Mouse (Mus musculus): Measurements from ENCODE around the gene Bcl2l15. TPM values are rescaled to one million over a fixed set of nuclear protein-coding genes. Genes with fewer than 3 reads are reported as not detected.
A peak's percentile ranks its signal among the peaks of the same experiment; 100 is the strongest.
"Not testable (repeated sequence)": the region's sequence is repeated elsewhere in the genome, so short reads cannot be mapped to it uniquely, and the experiment has no call there.

Bcl2l15 gene
- total RNA-seq (2021), result 0.70 TPM in 1 of 2 replicates, not detected in the other
- long read RNA-seq, result 0 reads

GRCm38 (mm10) chr3:103832426-103832825 lies at the start of gene Bcl2l15:
TSS of gene Bcl2l15 (plus strand) at chr3:103832601.
- no peak for DNase-seq

- no peak for DNase-seq
Measured at GRCm38 (mm10) chr3:103782844-103783609, 49.4 kb upstream of the Bcl2l15 start.

- no peak for DNase-seq
Measured at GRCm38 (mm10) chr3:103787225-103787624, 45.2 kb upstream of the Bcl2l15 start.

- no peak for DNase-seq
Measured at GRCm38 (mm10) chr3:103789096-103789495, 43.3 kb upstream of the Bcl2l15 start.

- peak; percentile 18 for DNase-seq
Measured at GRCm38 (mm10) chr3:103789891-103790345, 42.5 kb upstream of the Bcl2l15 start.

- DNase-seq, result peak; percentile 39
Measured at GRCm38 (mm10) chr3:103790346-103791145, 41.9 kb upstream of the Bcl2l15 start.

- DNase-seq, result peak; percentile 95
Measured at GRCm38 (mm10) chr3:103791230-103792110, 40.9 kb upstream of the Bcl2l15 start, which contains the start of gene Hipk1. TSS of gene Hipk1 (minus strand) at chr3:103791563.

- DNase-seq, result not testable (repeated sequence)
Measured at GRCm38 (mm10) chr3:103792111-103792406, 40.3 kb upstream of the Bcl2l15 start.

- no peak for DNase-seq
Measured at GRCm38 (mm10) chr3:103792566-103792965, 39.8 kb upstream of the Bcl2l15 start.

- no peak for DNase-seq
Measured at GRCm38 (mm10) chr3:103796389-103796788, 36.0 kb upstream of the Bcl2l15 start.

- DNase-seq, result no peak
Measured at GRCm38 (mm10) chr3:103799507-103799906, 32.9 kb upstream of the Bcl2l15 start.

GRCm38 (mm10) chr3:103801631-103802531 lies 30.5 kb upstream of the Bcl2l15 start:
- DNase-seq, result peak; percentile 55

GRCm38 (mm10) chr3:103802861-103803260 lies 29.5 kb upstream of the Bcl2l15 start:
- no peak for DNase-seq

GRCm38 (mm10) chr3:103805671-103806070 lies 26.7 kb upstream of the Bcl2l15 start:
- DNase-seq, result no peak

- DNase-seq, result peak; percentile 92
Measured at GRCm38 (mm10) chr3:103808891-103809798, 23.3 kb upstream of the Bcl2l15 start, which contains the start of the genes Dclre1b, Ap4b1 and Gm43064. TSS of gene Dclre1b (minus strand) at chr3:103809444. TSS of gene Ap4b1 (plus strand) at chr3:103809520. TSS of gene Gm43064 (plus strand) at chr3:103809573.

GRCm38 (mm10) chr3:103809799-103810150 lies 22.6 kb upstream of the Bcl2l15 start:
- DNase-seq, result no peak

- DNase-seq, result no peak
Measured at GRCm38 (mm10) chr3:103810967-103811366, 21.4 kb upstream of the Bcl2l15 start.

GRCm38 (mm10) chr3:103827548-103827947 lies 4.9 kb upstream of the Bcl2l15 start:
- DNase-seq, result no peak

GRCm38 (mm10) chr3:103829036-103829435 lies 3.4 kb upstream of the Bcl2l15 start:
- DNase-seq, result no peak

GRCm38 (mm10) chr3:103830681-103831080 lies 1.7 kb upstream of the Bcl2l15 start:
- not testable (repeated sequence) for DNase-seq
